Mouse (Mus musculus) spleen, postnatal 36 days (tissue): ENCODE results near the gene Ston2.
"Not testable (repeated sequence)": the region's sequence is repeated elsewhere in the genome, so short reads cannot be mapped to it uniquely, and the experiment has no call there.

Experiments
- DNase-seq, 2 experiments: peaks; one replicate each; pipeline ENCODE4 v3.0.0; 2022; ENCODE audit warnings: low spot score in 2 of 2, mixed read lengths in 1 of 2

Ston2 gene

GRCm38 (mm10) chr12:91749543-91750184 lies 38.5 kb downstream of the Ston2 start:
- no peak for DNase-seq

GRCm38 (mm10) chr12:91748241-91748865 lies 39.8 kb downstream of the Ston2 start:
- no peak for DNase-seq

- not testable (repeated sequence) for DNase-seq
These were observed 41.3 kb downstream of the Ston2 start for GRCm38 (mm10) chr12:91746839-91747238.

GRCm38 (mm10) chr12:91745758-91746290 lies 42.4 kb downstream of the Ston2 start:
- DNase-seq = peak in 1 of 2 experiments; percentile 12

GRCm38 (mm10) chr12:91744091-91744490 lies 44.1 kb downstream of the Ston2 start:
- no peak for DNase-seq

GRCm38 (mm10) chr12:91742916-91743315 lies 45.3 kb downstream of the Ston2 start:
- no peak for DNase-seq

GRCm38 (mm10) chr12:91738381-91738780 lies 49.8 kb downstream of the Ston2 start:
- DNase-seq = peak in 1 of 2 experiments; percentile 16

GRCm38 (mm10) chr12:91736221-91736980 lies 51.8 kb downstream of the Ston2 start:
- DNase-seq = peak; percentile 12 to 32

GRCm38 (mm10) chr12:91734246-91735027 lies 53.8 kb downstream of the Ston2 start:
- peak; percentile 53 to 61 for DNase-seq

GRCm38 (mm10) chr12:91732729-91733448 lies 55.3 kb downstream of the Ston2 start:
- no peak for DNase-seq

GRCm38 (mm10) chr12:91726202-91726601 lies 62.0 kb downstream of the Ston2 start:
- no peak for DNase-seq

- DNase-seq = no peak
These were observed 64.3 kb downstream of the Ston2 start for GRCm38 (mm10) chr12:91723912-91724311.

GRCm38 (mm10) chr12:91719134-91719533 lies 69.1 kb downstream of the Ston2 start:
- peak; percentile 5 to 12 for DNase-seq

- DNase-seq = no peak
These were observed 72.5 kb downstream of the Ston2 start for GRCm38 (mm10) chr12:91715686-91716085.

- no peak for DNase-seq
These were observed 74.8 kb downstream of the Ston2 start for GRCm38 (mm10) chr12:91713358-91713757.

GRCm38 (mm10) chr12:91711655-91712054 lies 76.5 kb downstream of the Ston2 start:
- DNase-seq = no peak

- no peak for DNase-seq
These were observed 77.3 kb downstream of the Ston2 start for GRCm38 (mm10) chr12:91710876-91711275.

- no peak for DNase-seq
These were observed 78.6 kb downstream of the Ston2 start for GRCm38 (mm10) chr12:91709634-91710033.

GRCm38 (mm10) chr12:91709232-91709631 lies 79.0 kb downstream of the Ston2 start:
- no peak for DNase-seq

GRCm38 (mm10) chr12:91707807-91708206 lies 80.4 kb downstream of the Ston2 start:
- no peak for DNase-seq

GRCm38 (mm10) chr12:91703533-91703932 lies 84.7 kb downstream of the Ston2 start:
- DNase-seq = no peak
